Mouse (Mus musculus) G1E (cell line): Measurements from ENCODE around the gene Zfp599.

Experiments
- CTCF ChIP-seq: IDR thresholded peaks from 2 replicates; pipeline ENCODE4 v1.5.1; 2012; ENCODE audit warnings: low read depth, low read length, inconsistent platforms, mixed read lengths
- GATA1 ChIP-seq: IDR thresholded peaks from 2 replicates; pipeline ENCODE4 v1.6.1; 2012; ENCODE audit warnings: borderline replicate concordance, low read length, inconsistent platforms, mixed read lengths
- GATA2 ChIP-seq: IDR thresholded peaks from 2 replicates; pipeline ENCODE4 v1.6.1; 2012; ENCODE audit warnings: low read depth, low read length, inconsistent platforms, borderline replicate concordance
- POLR2AphosphoS5 ChIP-seq: IDR thresholded peaks from 2 replicates; pipeline ENCODE4 v1.6.1; 2012; ENCODE audit warnings: low read depth, low read length, inconsistent platforms; ENCODE audit not compliant: insufficient replicate concordance
- TAL1 ChIP-seq: conservative IDR thresholded peaks from 2 replicates; pipeline ENCODE4 v1.6.1; 2012; ENCODE audit warnings: low read depth, low read length, inconsistent platforms, mixed read lengths

- TF ChIP-seq CTCF (no peak), GATA1 (no peak), TAL1 (no peak), POLR2AphosphoS5 (no peak), GATA2 (no peak)
These were observed 911 bp downstream of the Zfp599 start for GRCm38 (mm10) chr9:22258784-22259183.
